In genomic region chr12:49377281-49377970, GRCm38 (mm10) we compare ENCODE assay signal across 15 mouse cellular contexts. TPM values are rescaled to one million over a fixed set of nuclear protein-coding genes. Genes with fewer than 3 reads are reported as not detected.
DNase-seq lines count a peak whose midpoint lies in the region; ATAC-seq and TF ChIP-seq lines count a peak whose summit lies in the region.
"Had no signal": no experiment of that assay in that cellular context is flagged by ENCODE, and none has a peak within 500 bp of the region (broad histone marks: within the 10 kb centered on the region; RNA-seq: fewer than 3 reads in every experiment).

No protein-coding gene starts in this region.

- no peak overlapping the region for H3K4me3 ChIP-seq in hindbrain, embryonic 11.5 days (ENCODE audit: low read depth, low read length)
- no peak overlapping the region; the same call in 1 of the 2 replicates for H3K4me3 ChIP-seq in hindbrain, embryonic 16.5 days (ENCODE audit: low read length)
- H3K4me3 ChIP-seq in forebrain, postnatal 0 days (ENCODE audit: low read depth, low read length), result peak overlapping the region; percentile 83
- H3K4me3 ChIP-seq in limb, embryonic 11.5 days (ENCODE audit: low read depth, low read length), result no peak overlapping the region
- no peak overlapping the region for H3K4me3 ChIP-seq in heart, embryonic 10.5 days
- H3K4me3 ChIP-seq: heart, embryonic 13.5 days; limb, embryonic 13.5 days had no signal

- TF ChIP-seq CTCF in forebrain, postnatal 0 days (IDR thresholded peaks at IDR 0.05; ENCODE audit: low read depth), result no peak

- ATAC-seq in hindbrain, embryonic 11.5 days (ENCODE audit: low FRiP score), result no peak
- ATAC-seq in hindbrain, embryonic 16.5 days, result no peak
- peak; percentile 58 for ATAC-seq in forebrain, postnatal 0 days
- ATAC-seq in limb, embryonic 11.5 days (ENCODE audit: insufficient number of reproducible peaks, low FRiP score, low TSS enrichment, low read depth), result no peak

- no peak overlapping the region for H3K4me2 ChIP-seq in hindbrain, embryonic 11.5 days (replicated peaks; ENCODE audit: low read depth, low read length)
- no peak overlapping the region for H3K4me2 ChIP-seq in hindbrain, embryonic 16.5 days (ENCODE audit: low read length)
- H3K4me2 ChIP-seq in forebrain, postnatal 0 days (ENCODE audit: low read depth), result peak overlapping the region; percentile 70
- H3K4me2 ChIP-seq in limb, embryonic 11.5 days (ENCODE audit: low read depth, severe bottlenecking), result no peak overlapping the region
- H3K4me2 ChIP-seq: heart, embryonic 13.5 days; limb, embryonic 13.5 days had no signal

- peaks cover 89% of the 10 kb centered on the region for H3K27me3 ChIP-seq in hindbrain, embryonic 11.5 days (ENCODE audit: control insufficient read depth, insufficient read depth, low read length)
- H3K27me3 ChIP-seq in hindbrain, embryonic 16.5 days (replicated peaks; ENCODE audit: control insufficient read depth, insufficient read depth, low read length), result peaks cover 53% of the 10 kb centered on the region
- H3K27me3 ChIP-seq in forebrain, postnatal 0 days (ENCODE audit: insufficient read depth, low read length), result no peaks in the 10 kb centered on the region
- peaks cover 87% of the 10 kb centered on the region for H3K27me3 ChIP-seq in limb, embryonic 11.5 days (ENCODE audit: control insufficient read depth, insufficient read depth, low read length)
- H3K27me3 ChIP-seq in heart, embryonic 10.5 days (ENCODE audit: insufficient read depth, poor library complexity, severe bottlenecking), result peaks cover 100% of the 10 kb centered on the region

- 1% methylated on average over 15 of the region's 15 CpGs for WGBS in hindbrain, embryonic 11.5 days
- WGBS in hindbrain, embryonic 16.5 days, result under 1% methylated on average over 15 of the region's 15 CpGs
- WGBS in forebrain, postnatal 0 days, result under 1% methylated on average over 15 of the region's 15 CpGs
- 1% methylated on average over 15 of the region's 15 CpGs for WGBS in limb, embryonic 11.5 days
- WGBS in heart, embryonic 10.5 days, result 1% methylated on average over 15 of the region's 15 CpGs

- no peaks in the 10 kb centered on the region for H3K36me3 ChIP-seq in hindbrain, embryonic 11.5 days (ENCODE audit: control insufficient read depth, insufficient read depth, low read length)
- H3K36me3 ChIP-seq in hindbrain, embryonic 16.5 days (ENCODE audit: control insufficient read depth, insufficient read depth, low read length), result no peaks in the 10 kb centered on the region
- H3K36me3 ChIP-seq in forebrain, postnatal 0 days (ENCODE audit: insufficient read depth), result no peaks in the 10 kb centered on the region
- H3K36me3 ChIP-seq in limb, embryonic 11.5 days (ENCODE audit: control insufficient read depth, insufficient read depth, low read length), result no peaks in the 10 kb centered on the region
- H3K36me3 ChIP-seq in heart, embryonic 10.5 days, result no peaks in the 10 kb centered on the region
- H3K36me3 ChIP-seq: heart, embryonic 13.5 days; limb, embryonic 13.5 days had no signal

- no peak overlapping the region for H3K27ac ChIP-seq in hindbrain, embryonic 11.5 days (ENCODE audit: low read depth, low read length)
- H3K27ac ChIP-seq in hindbrain, embryonic 16.5 days (ENCODE audit: low read depth, low read length), result no peak overlapping the region
- peak overlapping the region; percentile 100 for H3K27ac ChIP-seq in forebrain, postnatal 0 days (ENCODE audit: low read depth, low read length)
- no peak overlapping the region for H3K27ac ChIP-seq in limb, embryonic 11.5 days (replicated peaks; ENCODE audit: low read depth, low read length)
- no peak overlapping the region for H3K27ac ChIP-seq in heart, embryonic 10.5 days
- H3K27ac ChIP-seq: heart, embryonic 13.5 days; limb, embryonic 13.5 days; stomach, postnatal 0 days had no signal

- H3K9me3 ChIP-seq in hindbrain, embryonic 11.5 days (ENCODE audit: control insufficient read depth, low read length), result no peaks in the 10 kb centered on the region
- no peaks in the 10 kb centered on the region for H3K9me3 ChIP-seq in hindbrain, embryonic 16.5 days (ENCODE audit: control insufficient read depth, low read length)
- H3K9me3 ChIP-seq in forebrain, postnatal 0 days (ENCODE audit: low read length), result no peaks in the 10 kb centered on the region
- no peaks in the 10 kb centered on the region for H3K9me3 ChIP-seq in limb, embryonic 11.5 days (ENCODE audit: control insufficient read depth, low read length)
- no peaks in the 10 kb centered on the region for H3K9me3 ChIP-seq in heart, embryonic 10.5 days
- H3K9me3 ChIP-seq: heart, embryonic 13.5 days; limb, embryonic 13.5 days had no signal

- no peaks in the 10 kb centered on the region; the same call in 1 of the 2 replicates for H3K4me1 ChIP-seq in hindbrain, embryonic 11.5 days (replicated peaks; ENCODE audit: control insufficient read depth, insufficient read depth, low read length)
- no peaks in the 10 kb centered on the region for H3K4me1 ChIP-seq in hindbrain, embryonic 16.5 days (ENCODE audit: control insufficient read depth, insufficient read depth, low read depth, low read length)
- peaks cover 27% of the 10 kb centered on the region; the same call in 1 of the 2 replicates for H3K4me1 ChIP-seq in forebrain, postnatal 0 days (ENCODE audit: insufficient read depth)
- H3K4me1 ChIP-seq in limb, embryonic 11.5 days (ENCODE audit: control insufficient read depth, insufficient read depth, low read length), result no peaks in the 10 kb centered on the region
- H3K4me1 ChIP-seq in heart, embryonic 10.5 days, result no peaks in the 10 kb centered on the region
- H3K4me1 ChIP-seq: limb, embryonic 13.5 days had no signal

- DNase-seq in hindbrain, embryonic 11.5 days (ENCODE audit: low spot score), result peak; percentile 61
- peak; percentile 62 for DNase-seq in brain, embryonic 18.5 days (ENCODE audit: low read depth, low spot score)
- peak; percentile 91 for DNase-seq in forebrain, postnatal 0 days
- DNase-seq in limb, embryonic 11.5 days (ENCODE audit: low spot score), result peak; percentile 63
- DNase-seq in heart, embryonic 10.5 days (ENCODE audit: low spot score), result no peak
- no peak for DNase-seq in spleen, adult 18-20 months
- no peak for DNase-seq in spleen, postnatal 4 days (ENCODE audit: low spot score in 2 of 2)
- DNase-seq: adrenal gland, postnatal 25 days; kidney, adult 8-10 months; lung, postnatal 4 days had no signal

- H3K9ac ChIP-seq in hindbrain, embryonic 11.5 days (ENCODE audit: low read depth, low read length), result no peak overlapping the region
- H3K9ac ChIP-seq in hindbrain, embryonic 16.5 days (ENCODE audit: low read depth, low read length), result no peak overlapping the region; the same call in 1 of the 2 replicates
- H3K9ac ChIP-seq in forebrain, postnatal 0 days, result peak overlapping the region; percentile 99
- no peak overlapping the region for H3K9ac ChIP-seq in limb, embryonic 11.5 days (ENCODE audit: low read length)
- H3K9ac ChIP-seq: heart, embryonic 13.5 days; limb, embryonic 13.5 days had no signal

RNA-seq across cellular contexts. Expression of gene Foxg1, which starts 5.0 kb away (rescaled TPM):
- polyA plus RNA-seq in hindbrain, embryonic 11.5 days (2014; fragmentation: Nextera tagmentation; extraction: Ambion mirVana), result 0.39 and 0.49 TPM in 2 replicates
- 1.8 TPM in 1 of 2 replicates, not detected in the other for polyA plus RNA-seq in hindbrain, embryonic 16.5 days (2015; fragmentation: Nextera tagmentation; extraction: Ambion mirVana)
- 76.5 and 79.4 TPM in 2 replicates for total RNA-seq in forebrain, postnatal 0 days (2014; rRNA removed)
- polyA plus RNA-seq in forebrain, postnatal 0 days (2015; fragmentation: Nextera tagmentation; extraction: Ambion mirVana), result 50.8 and 53.4 TPM in 2 replicates
- not detected in 2 replicates for polyA plus RNA-seq in limb, embryonic 11.5 days (2014; fragmentation: Nextera tagmentation; extraction: Ambion mirVana)
- 0.79 TPM in 1 of 2 replicates, not detected in the other for polyA plus RNA-seq in heart, embryonic 10.5 days (2016; fragmentation: Nextera tagmentation; extraction: Ambion mirVana)
- total RNA-seq: adrenal gland, postnatal 25 days had no signal
- polyA plus RNA-seq: limb, embryonic 13.5 days; neural tube, embryonic 14.5 days; stomach, postnatal 0 days had no signal

RNA-seq across cellular contexts. Expression of gene Gm43517, which starts 7.5 kb away (rescaled TPM):
- 0.08 TPM in 1 of 2 replicates, not detected in the other for polyA plus RNA-seq in hindbrain, embryonic 11.5 days (2014; fragmentation: Nextera tagmentation; extraction: Ambion mirVana)
- 0.12 TPM in 1 of 2 replicates, not detected in the other for polyA plus RNA-seq in hindbrain, embryonic 16.5 days (2015; fragmentation: Nextera tagmentation; extraction: Ambion mirVana)
- 16.1 and 16.8 TPM in 2 replicates for total RNA-seq in forebrain, postnatal 0 days (2014; rRNA removed)
- 0.53 and 0.85 TPM in 2 replicates for polyA plus RNA-seq in forebrain, postnatal 0 days (2015; fragmentation: Nextera tagmentation; extraction: Ambion mirVana)
- not detected in 2 replicates for polyA plus RNA-seq in limb, embryonic 11.5 days (2014; fragmentation: Nextera tagmentation; extraction: Ambion mirVana)
- not detected in 2 replicates for polyA plus RNA-seq in heart, embryonic 10.5 days (2016; fragmentation: Nextera tagmentation; extraction: Ambion mirVana)
- total RNA-seq: adrenal gland, postnatal 25 days had no signal
- polyA plus RNA-seq: heart, embryonic 13.5 days; limb, embryonic 13.5 days; neural tube, embryonic 14.5 days; stomach, postnatal 0 days had no signal

Comparison
In these comparisons a context has a peak if more than half of its experiments do, and no peak if none do; other contexts are left out.
1. DNase-seq: peak in hindbrain, embryonic 11.5 days (single experiment), brain, embryonic 18.5 days (single experiment), forebrain, postnatal 0 days (single experiment) and limb, embryonic 11.5 days (single experiment); none in heart, embryonic 10.5 days (single experiment), spleen, adult 18-20 months (0 of 2) and spleen, postnatal 4 days (0 of 2).
2. RNA of gene Foxg1, which starts 5.0 kb away (polyA plus RNA-seq): 50.8 to 53.4 TPM in forebrain, postnatal 0 days; 0.79 TPM in heart, embryonic 10.5 days, 0.39 to 0.49 TPM in hindbrain, embryonic 11.5 days, 1.8 TPM in hindbrain, embryonic 16.5 days and not detected in limb, embryonic 11.5 days; every median in the first group is over 10 times any median in the second.